Mouse (Mus musculus): ENCODE results near the gene Kcnab3.

DNA sequence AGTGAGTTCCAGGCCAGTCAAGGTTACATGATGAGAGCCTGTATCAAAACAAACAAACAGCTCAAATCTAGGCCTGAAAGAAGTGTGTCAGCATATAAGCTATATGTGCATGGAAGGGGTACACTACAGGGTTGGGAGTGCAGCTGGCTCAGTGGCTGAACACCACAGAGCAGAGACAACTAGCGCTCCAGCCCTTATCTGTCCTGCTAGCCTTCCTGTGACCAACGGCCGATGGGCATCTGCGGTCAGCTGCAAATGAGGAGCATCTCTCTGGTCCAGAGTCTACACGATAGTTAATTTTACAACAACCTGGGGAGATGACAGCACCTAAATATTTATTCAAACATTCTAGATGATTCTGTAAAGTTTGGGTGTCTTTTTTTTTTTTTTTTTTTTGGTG lies 34.9 kb upstream of the Kcnab3 start:
- TF ChIP-seq MYOD1 (IDR thresholded peaks at IDR 0.05; ENCODE audit: control insufficient read depth in 1 of 3, insufficient read length in 2 of 3, low read depth in 2 of 3) (no peak), POLR2A (IDR thresholded peaks at IDR 0.05; ENCODE audit: insufficient read length, low read depth) (no peak)

All from myocyte (in vitro differentiated cells).